Mouse (Mus musculus): Measurements from ENCODE around the gene Gm13276. TPM values are rescaled to one million over a fixed set of nuclear protein-coding genes. Genes with fewer than 3 reads are reported as not detected.
"Not testable (repeated sequence)": the region's sequence is repeated elsewhere in the genome, so short reads cannot be mapped to it uniquely, and the experiment has no call there.

Gm13276 gene
- total RNA-seq, 2 experiments from 2014 or later = not detected

GRCm38 (mm10) chr4:88781831-88782230 lies 3.7 kb upstream of the Gm13276 start, which contains the start of gene Ifnz:
Gene Ifnz, plus strand, starts transcription at chr4:88782131.
- not testable (repeated sequence) for DNase-seq (ENCODE audit: extremely low spot score in 1 of 2, low spot score in 1 of 2)

DNA sequence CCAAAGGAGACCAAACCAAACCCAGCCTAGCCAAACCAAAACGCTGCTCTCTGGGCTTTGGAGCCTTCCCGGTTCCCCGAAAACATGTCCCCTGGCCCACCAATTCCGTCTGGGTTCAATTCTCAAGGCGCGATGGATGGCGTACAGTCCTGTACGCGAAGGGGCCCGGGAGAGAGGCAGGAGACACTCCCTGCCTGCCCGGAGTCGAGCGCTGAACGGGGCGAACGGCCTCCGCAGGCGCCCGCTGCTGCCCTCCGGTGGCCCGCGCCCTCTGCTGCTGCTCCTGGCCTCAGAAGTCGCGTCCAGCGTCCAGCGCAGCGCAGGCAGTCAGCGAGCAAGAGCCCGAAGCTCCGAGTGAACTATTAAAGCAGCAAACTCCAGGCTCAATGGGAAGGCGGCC lies 3.2 kb upstream of the Gm13276 start:
- not testable (repeated sequence) for DNase-seq (ENCODE audit: extremely low spot score in 1 of 2, low spot score in 1 of 2)

GRCm38 (mm10) chr4:88788402-88788801 lies 2.9 kb downstream of the Gm13276 start, which contains the start of gene Gm13277:
Gene Gm13277, plus strand, starts transcription at chr4:88788632.
- DNase-seq (ENCODE audit: extremely low spot score in 1 of 2, low spot score in 1 of 2) = peak; percentile 13 to 53

- DNase-seq (ENCODE audit: extremely low spot score in 1 of 2, low spot score in 1 of 2) = not testable (repeated sequence)
These were observed 5.7 kb downstream of the Gm13276 start, which contains the start of gene Gm13278 for GRCm38 (mm10) chr4:88791250-88791649. Gene Gm13278, plus strand, starts transcription at chr4:88791550.

- peak; percentile 56 to 73 for DNase-seq (ENCODE audit: extremely low spot score in 1 of 2, low spot score in 1 of 2)
These were observed 8.6 kb downstream of the Gm13276 start, which contains the start of gene Gm13275 for GRCm38 (mm10) chr4:88793936-88794675. Gene Gm13275, plus strand, starts transcription at chr4:88794487.

- DNase-seq (ENCODE audit: extremely low spot score in 1 of 2, low spot score in 1 of 2) = not testable (repeated sequence)
These were observed 11.6 kb downstream of the Gm13276 start, which contains the start of gene Gm13279 for GRCm38 (mm10) chr4:88797097-88797496. Gene Gm13279, plus strand, starts transcription at chr4:88797397.

DNA sequence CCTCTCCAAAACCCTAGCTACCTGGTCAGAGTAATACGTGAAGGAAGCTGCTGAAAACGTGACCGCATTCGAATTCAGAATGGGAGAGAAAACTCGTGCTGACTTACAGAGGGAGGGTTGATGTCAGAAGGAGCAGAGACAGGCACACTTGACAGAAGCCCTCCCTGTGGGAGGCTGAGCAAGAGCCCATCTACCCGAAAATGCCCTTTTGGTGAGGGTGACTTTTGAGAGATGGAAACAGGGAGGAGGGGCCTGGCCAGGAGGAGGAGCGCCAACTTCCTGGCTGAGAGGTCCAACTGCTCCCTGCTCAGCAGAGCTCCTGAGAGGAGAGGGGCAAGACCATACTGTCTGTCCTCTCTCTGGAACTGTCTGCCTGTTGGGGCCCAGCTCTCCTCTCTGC lies 13.9 kb downstream of the Gm13276 start, which contains the start of gene Gm13285:
TSS of gene Gm13285 (plus strand) at position 301 of the 400 bp plus-strand sequence.
- DNase-seq (ENCODE audit: extremely low spot score in 1 of 2, low spot score in 1 of 2) = not testable (repeated sequence)

- DNase-seq (ENCODE audit: extremely low spot score in 1 of 2, low spot score in 1 of 2) = not testable (repeated sequence)
These were observed 17.4 kb downstream of the Gm13276 start, which contains the start of gene Gm13287 for GRCm38 (mm10) chr4:88802954-88803353. Gene Gm13287, plus strand, starts transcription at chr4:88803254.

DNA sequence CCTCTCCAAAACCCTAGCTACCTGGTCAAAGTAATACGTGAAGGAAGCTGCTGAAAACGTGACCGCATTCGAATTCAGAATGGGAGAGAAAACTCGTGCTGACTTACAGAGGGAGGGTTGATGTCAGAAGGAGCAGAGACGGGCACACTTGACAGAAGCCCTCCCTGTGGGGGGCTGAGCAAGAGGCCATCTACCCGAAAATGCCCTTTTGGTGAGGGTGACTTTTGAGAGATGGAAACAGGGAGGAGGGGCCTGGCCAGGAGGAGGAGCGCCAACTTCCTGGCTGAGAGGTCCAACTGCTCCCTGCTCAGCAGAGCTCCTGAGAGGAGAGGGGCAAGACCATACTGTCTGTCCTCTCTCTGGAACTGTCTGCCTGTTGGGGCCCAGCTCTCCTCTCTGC lies 19.7 kb downstream of the Gm13276 start, which contains the start of gene Gm13288:
TSS of gene Gm13288 (plus strand) at position 301 of the 400 bp plus-strand sequence.
- DNase-seq (ENCODE audit: extremely low spot score in 1 of 2, low spot score in 1 of 2) = not testable (repeated sequence)

DNA sequence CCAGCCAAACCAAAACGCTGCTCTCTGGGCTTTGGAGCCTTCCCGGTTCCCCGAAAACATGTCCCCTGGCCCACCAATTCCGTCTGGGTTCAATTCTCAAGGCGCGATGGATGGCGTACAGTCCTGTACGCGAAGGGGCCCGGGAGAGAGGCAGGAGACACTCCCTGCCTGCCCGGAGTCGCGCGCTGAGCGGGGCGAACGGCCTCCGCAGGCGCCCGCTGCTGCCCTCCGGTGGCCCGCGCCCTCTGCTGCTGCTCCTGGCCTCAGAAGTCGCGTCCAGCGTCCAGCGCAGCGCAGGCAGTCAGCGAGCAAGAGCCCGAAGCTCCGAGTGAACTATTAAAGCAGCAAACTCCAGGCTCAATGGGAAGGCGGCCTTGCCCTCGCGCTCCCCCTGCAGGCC lies 20.3 kb downstream of the Gm13276 start:
- not testable (repeated sequence) for DNase-seq (ENCODE audit: extremely low spot score in 1 of 2, low spot score in 1 of 2)

- DNase-seq (ENCODE audit: extremely low spot score in 1 of 2, low spot score in 1 of 2) = no peak
These were observed 30.4 kb downstream of the Gm13276 start, which contains the start of gene Ifna7 for GRCm38 (mm10) chr4:88815928-88816327. Gene Ifna7, plus strand, starts transcription at chr4:88816228.

GRCm38 (mm10) chr4:88819659-88820058 lies 34.1 kb downstream of the Gm13276 start, which contains the start of gene Ifna11:
Gene Ifna11, plus strand, starts transcription at chr4:88819959.
- no peak for DNase-seq (ENCODE audit: extremely low spot score in 1 of 2, low spot score in 1 of 2)

DNA sequence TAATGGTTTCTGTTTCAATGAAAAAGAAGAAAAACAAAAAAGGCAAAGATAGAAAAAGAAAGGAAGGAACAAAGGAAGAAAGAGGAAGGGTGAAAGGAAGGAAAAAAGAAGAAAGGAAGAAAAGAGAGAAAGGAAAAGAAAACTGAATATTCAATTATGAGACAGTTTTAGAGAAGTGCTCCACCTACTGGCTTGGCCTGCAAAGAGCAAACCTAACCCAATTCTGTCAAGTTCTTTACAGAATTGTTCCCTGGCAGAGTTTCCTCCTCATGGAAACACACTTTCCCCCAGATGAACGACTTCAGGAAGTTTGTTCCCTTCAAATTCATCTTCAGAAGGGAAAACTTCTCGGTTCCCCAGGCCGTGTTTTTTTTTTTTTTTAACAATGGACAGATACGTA lies 37.5 kb downstream of the Gm13276 start:
- peak in 1 of 2 experiments; percentile 27 for DNase-seq (ENCODE audit: extremely low spot score in 1 of 2, low spot score in 1 of 2)

- not testable (repeated sequence) for DNase-seq (ENCODE audit: extremely low spot score in 1 of 2, low spot score in 1 of 2)
These were observed 41.6 kb downstream of the Gm13276 start, which contains the start of gene Ifna6 for GRCm38 (mm10) chr4:88827116-88827515. Gene Ifna6, plus strand, starts transcription at chr4:88827416.

DNA sequence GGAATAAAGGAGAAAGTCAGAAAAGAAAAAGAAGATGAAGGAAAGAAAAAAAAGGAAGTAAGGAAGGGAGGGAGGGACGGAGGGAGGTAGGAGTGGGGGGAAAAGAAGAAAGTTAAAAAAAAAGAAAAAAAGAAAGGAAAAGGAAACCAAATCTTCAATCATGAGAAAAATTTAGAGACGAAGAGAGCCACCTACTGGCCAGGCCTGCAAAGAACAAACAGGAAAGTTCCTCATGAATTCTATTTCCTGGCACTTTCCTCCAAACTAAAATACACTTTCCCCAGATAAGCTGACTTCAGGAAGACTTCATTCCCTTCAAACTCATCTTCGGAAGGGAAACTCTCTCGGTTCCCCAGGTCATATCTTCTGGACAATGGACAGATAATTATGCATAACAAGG lies 45.0 kb downstream of the Gm13276 start:
- peak; percentile 13 to 53 for DNase-seq (ENCODE audit: extremely low spot score in 1 of 2, low spot score in 1 of 2)

DNA sequence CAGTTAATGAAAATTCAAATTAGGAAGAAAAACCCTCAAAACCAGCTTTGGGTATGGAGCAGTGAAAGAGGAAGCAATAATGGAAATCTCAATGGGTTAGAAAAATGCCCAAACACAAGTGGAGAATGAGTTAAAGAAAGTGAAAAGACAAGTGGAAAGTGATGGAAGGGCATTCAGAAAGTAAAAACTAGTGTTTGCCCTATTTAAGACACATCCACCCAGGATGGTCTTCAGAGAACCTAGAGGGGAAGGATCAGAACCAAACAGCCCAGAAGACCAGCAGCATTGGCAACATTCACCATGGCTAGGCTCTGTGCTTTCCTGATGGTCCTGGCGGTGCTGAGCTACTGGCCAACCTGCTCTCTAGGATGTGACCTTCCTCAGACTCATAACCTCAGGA lies 49.7 kb downstream of the Gm13276 start, which contains the start of gene Ifna5:
TSS of gene Ifna5 (plus strand) at position 301 of the 400 bp plus-strand sequence.
- not testable (repeated sequence) for DNase-seq (ENCODE audit: extremely low spot score in 1 of 2, low spot score in 1 of 2)

Other genes with a start within 250 kb of the Gm13276 start
- not detected for gene Ifna15, start 227.5 kb upstream of the Gm13276 start, total RNA-seq (2021)
- gene Ifna14, start 213.9 kb upstream of the Gm13276 start, total RNA-seq (2021) = not detected
- gene Ifna9, start 193.3 kb upstream of the Gm13276 start, total RNA-seq (2021) = not detected
- not detected for gene Ifna12, start 182.3 kb upstream of the Gm13276 start, total RNA-seq (2021)
- gene C87499, start 151.3 kb upstream of the Gm13276 start, total RNA-seq (2021) = not detected
- not detected for gene Ifna13, start 141.2 kb upstream of the Gm13276 start, total RNA-seq (2021)
- not detected for gene Ifna16, start 108.8 kb upstream of the Gm13276 start, total RNA-seq (2021)
- gene Ifna2, start 101.8 kb upstream of the Gm13276 start, total RNA-seq (2021) = not detected
- gene Ifnab, start 94.3 kb upstream of the Gm13276 start, total RNA-seq (2021) = not detected
- gene Gm26566, start 63.9 kb upstream of the Gm13276 start, total RNA-seq (2021) = 1 to 10 TPM; 1.4 to 1.8 TPM
- 100 to 1,000 TPM; 105 to 109 TPM for gene Klhl9, start 63.2 kb upstream of the Gm13276 start, total RNA-seq (2021)
- gene Gm13271, start 30.8 kb upstream of the Gm13276 start, total RNA-seq (2021) = not detected
- gene Gm13283, start 25.6 kb upstream of the Gm13276 start, total RNA-seq (2021) = not detected
- gene Gm13290, start 11.9 kb upstream of the Gm13276 start, total RNA-seq (2021) = not detected
- not detected for gene Gm13289, start 8.8 kb upstream of the Gm13276 start, total RNA-seq (2021)
- gene Gm13272, start 5.9 kb upstream of the Gm13276 start, total RNA-seq (2021) = not detected
- not detected for gene Ifnz, start 3.6 kb upstream of the Gm13276 start, total RNA-seq (2021)
- not detected for gene Gm13277, start 2.9 kb downstream of the Gm13276 start, total RNA-seq (2021)
- gene Gm13278, start 5.8 kb downstream of the Gm13276 start, total RNA-seq (2021) = not detected
- not detected for gene Gm13275, start 8.8 kb downstream of the Gm13276 start, total RNA-seq (2021)
- not detected for gene Gm13279, start 11.7 kb downstream of the Gm13276 start, total RNA-seq (2021)
- not detected for gene Gm13285, start 14.0 kb downstream of the Gm13276 start, total RNA-seq (2021)
- gene Gm13287, start 17.5 kb downstream of the Gm13276 start, total RNA-seq (2021) = not detected
- not detected for gene Gm13288, start 19.8 kb downstream of the Gm13276 start, total RNA-seq (2021)
- gene Ifna7, start 30.5 kb downstream of the Gm13276 start, total RNA-seq (2021) = not detected
- not detected for gene Ifna11, start 34.2 kb downstream of the Gm13276 start, total RNA-seq (2021)
- gene Ifna6, start 41.7 kb downstream of the Gm13276 start, total RNA-seq (2021) = not detected
- not detected for gene Ifna5, start 49.8 kb downstream of the Gm13276 start, total RNA-seq (2021)
- gene Ifna4, start 56.2 kb downstream of the Gm13276 start, total RNA-seq (2021) = not detected
- not detected for gene Ifna1, start 64.4 kb downstream of the Gm13276 start, total RNA-seq (2021)
- gene Ifne, start 94.5 kb downstream of the Gm13276 start, total RNA-seq (2021) = not detected

Measured in layer of hippocampus, postnatal 25 days (tissue).